8 mouse cellular contexts compared by ENCODE assay signal in genomic region chr9:60819340-60819739, GRCm38 (mm10). TPM values are rescaled to one million over a fixed set of nuclear protein-coding genes. Genes with fewer than 3 reads are reported as not detected.
DNase-seq lines count a peak whose midpoint lies in the region; ATAC-seq and TF ChIP-seq lines count a peak whose summit lies in the region.

No protein-coding gene starts in this region.

- 23% methylated on average over 1 of the region's 1 CpGs for WGBS in hindbrain, embryonic 11.5 days
- 20% methylated on average over 1 of the region's 1 CpGs for WGBS in hindbrain, embryonic 10.5 days
- WGBS in midbrain, postnatal 0 days = 16% methylated on average over 1 of the region's 1 CpGs
- WGBS in midbrain, embryonic 13.5 days = 8% methylated on average over 1 of the region's 1 CpGs

- no peak overlapping the region for H3K4me3 ChIP-seq in hindbrain, embryonic 11.5 days (ENCODE audit: low read depth, low read length)
- no peak overlapping the region for H3K4me3 ChIP-seq in hindbrain, embryonic 10.5 days
- H3K4me3 ChIP-seq in midbrain, postnatal 0 days (ENCODE audit: low read depth, low read length) = no peak overlapping the region
- no peak overlapping the region for H3K4me3 ChIP-seq in midbrain, embryonic 13.5 days (replicated peaks)

- no peaks in the 10 kb centered on the region for H3K36me3 ChIP-seq in hindbrain, embryonic 11.5 days (ENCODE audit: control insufficient read depth, insufficient read depth, low read length)
- no peaks in the 10 kb centered on the region for H3K36me3 ChIP-seq in hindbrain, embryonic 10.5 days
- peaks cover 10% of the 10 kb centered on the region; the same call in 1 of the 2 replicates for H3K36me3 ChIP-seq in midbrain, postnatal 0 days (ENCODE audit: insufficient read depth, low read length)
- no peaks in the 10 kb centered on the region for H3K36me3 ChIP-seq in midbrain, embryonic 13.5 days

- H3K4me1 ChIP-seq in hindbrain, embryonic 11.5 days (replicated peaks; ENCODE audit: control insufficient read depth, insufficient read depth, low read length) = no peaks in the 10 kb centered on the region
- H3K4me1 ChIP-seq in hindbrain, embryonic 10.5 days (replicated peaks) = peaks cover 12% of the 10 kb centered on the region
- H3K4me1 ChIP-seq in midbrain, postnatal 0 days (ENCODE audit: insufficient read depth, low read length) = no peaks in the 10 kb centered on the region
- H3K4me1 ChIP-seq in midbrain, embryonic 13.5 days (replicated peaks) = peaks cover 3% of the 10 kb centered on the region; the same call in 1 of the 2 replicates

- ATAC-seq in hindbrain, embryonic 11.5 days (ENCODE audit: low FRiP score) = no peak
- no peak for ATAC-seq in midbrain, postnatal 0 days (ENCODE audit: low FRiP score)
- ATAC-seq in midbrain, embryonic 13.5 days = no peak

- H3K4me2 ChIP-seq in hindbrain, embryonic 11.5 days (replicated peaks; ENCODE audit: low read depth, low read length) = no peak overlapping the region
- H3K4me2 ChIP-seq in midbrain, postnatal 0 days (ENCODE audit: low read depth, low read length, poor library complexity, severe bottlenecking) = no peak overlapping the region
- no peak overlapping the region for H3K4me2 ChIP-seq in midbrain, embryonic 13.5 days (replicated peaks)

- H3K27ac ChIP-seq in hindbrain, embryonic 11.5 days (ENCODE audit: low read depth, low read length) = no peak overlapping the region
- no peak overlapping the region for H3K27ac ChIP-seq in hindbrain, embryonic 10.5 days
- H3K27ac ChIP-seq in midbrain, postnatal 0 days (ENCODE audit: low read depth, low read length) = no peak overlapping the region
- no peak overlapping the region for H3K27ac ChIP-seq in midbrain, embryonic 13.5 days

- H3K9me3 ChIP-seq in hindbrain, embryonic 11.5 days (ENCODE audit: control insufficient read depth, low read length) = no peaks in the 10 kb centered on the region
- H3K9me3 ChIP-seq in hindbrain, embryonic 10.5 days = no peaks in the 10 kb centered on the region
- H3K9me3 ChIP-seq in midbrain, postnatal 0 days (ENCODE audit: low read length) = no peaks in the 10 kb centered on the region
- no peaks in the 10 kb centered on the region for H3K9me3 ChIP-seq in midbrain, embryonic 13.5 days

- TF ChIP-seq CTCF in midbrain, postnatal 0 days (IDR thresholded peaks at IDR 0.05) = peak; percentile 84

- no peak overlapping the region for H3K9ac ChIP-seq in hindbrain, embryonic 11.5 days (ENCODE audit: low read depth, low read length)
- H3K9ac ChIP-seq in midbrain, postnatal 0 days (replicated peaks; ENCODE audit: low read length, poor library complexity, severe bottlenecking) = no peak overlapping the region
- no peak overlapping the region for H3K9ac ChIP-seq in midbrain, embryonic 13.5 days (replicated peaks)

- H3K27me3 ChIP-seq in hindbrain, embryonic 11.5 days (ENCODE audit: control insufficient read depth, insufficient read depth, low read length) = no peaks in the 10 kb centered on the region
- no peaks in the 10 kb centered on the region for H3K27me3 ChIP-seq in hindbrain, embryonic 10.5 days (ENCODE audit: insufficient read depth, poor library complexity, severe bottlenecking)
- H3K27me3 ChIP-seq in midbrain, postnatal 0 days (ENCODE audit: insufficient read depth, low read length) = no peaks in the 10 kb centered on the region
- no peaks in the 10 kb centered on the region for H3K27me3 ChIP-seq in midbrain, embryonic 13.5 days

- intact Hi-C loops in left cerebral cortex, postnatal 36 days (cut with DNase I) = loop anchor here (2.0 to 5.0 kb wide), 2 partner anchors 39 to 1078 kb away; no protein-coding TSS in a partner anchor

- DNase-seq in hindbrain, embryonic 11.5 days (ENCODE audit: low spot score) = peak; percentile 70
- DNase-seq in hindbrain, embryonic 10.5 days (ENCODE audit: low spot score) = no peak
- peak; percentile 76 for DNase-seq in midbrain, postnatal 0 days (ENCODE audit: low spot score)
- peak; percentile 42 for DNase-seq in ZHBTc4 (ENCODE audit: low read depth, low spot score)
- peak; percentile 64 for DNase-seq in lung, postnatal 36 days
- no peak for DNase-seq in spleen, adult 12 weeks (ENCODE audit: low spot score)
- no peak for DNase-seq in left cerebral cortex, postnatal 36 days (ENCODE audit: low spot score in 2 of 2)

RNA-seq across cellular contexts. Expression of gene Uaca, which starts 25.0 kb away (rescaled TPM):
- 22.3 and 22.5 TPM in 2 replicates for polyA plus RNA-seq in hindbrain, embryonic 11.5 days (2014; fragmentation: Nextera tagmentation; extraction: Ambion mirVana)
- 22.5 and 30.7 TPM in 2 replicates for polyA plus RNA-seq in hindbrain, embryonic 10.5 days (2016; fragmentation: Nextera tagmentation; extraction: Ambion mirVana)
- total RNA-seq in midbrain, postnatal 0 days (2014; rRNA removed) = 6.1 and 8.9 TPM in 2 replicates
- polyA plus RNA-seq in midbrain, postnatal 0 days (2015; fragmentation: Nextera tagmentation; extraction: Ambion mirVana) = 10.8 and 11.5 TPM in 2 replicates
- polyA plus RNA-seq in midbrain, embryonic 13.5 days (2015; fragmentation: Nextera tagmentation; extraction: Ambion mirVana) = 17.5 and 22.0 TPM in 2 replicates
- 1 to 10 TPM; 7.8 to 9.9 TPM for total RNA-seq in left cerebral cortex, postnatal 36 days (2021)

Comparison
In these comparisons a context has a peak if more than half of its experiments do, and no peak if none do; other contexts are left out.
1. DNase-seq: peak in hindbrain, embryonic 11.5 days (single experiment), midbrain, postnatal 0 days (single experiment), ZHBTc4 (single experiment) and lung, postnatal 36 days (single experiment); none in hindbrain, embryonic 10.5 days (single experiment), spleen, adult 12 weeks (single experiment) and left cerebral cortex, postnatal 36 days (0 of 2).